Mouse (Mus musculus): ENCODE measurements around the gene Phactr4. TPM values are rescaled to one million over a fixed set of nuclear protein-coding genes. Genes with fewer than 3 reads are reported as not detected.

The Phactr4 gene
- total and polyA plus RNA-seq, 2 experiments = 6.6 to 8.0 TPM

DNA sequence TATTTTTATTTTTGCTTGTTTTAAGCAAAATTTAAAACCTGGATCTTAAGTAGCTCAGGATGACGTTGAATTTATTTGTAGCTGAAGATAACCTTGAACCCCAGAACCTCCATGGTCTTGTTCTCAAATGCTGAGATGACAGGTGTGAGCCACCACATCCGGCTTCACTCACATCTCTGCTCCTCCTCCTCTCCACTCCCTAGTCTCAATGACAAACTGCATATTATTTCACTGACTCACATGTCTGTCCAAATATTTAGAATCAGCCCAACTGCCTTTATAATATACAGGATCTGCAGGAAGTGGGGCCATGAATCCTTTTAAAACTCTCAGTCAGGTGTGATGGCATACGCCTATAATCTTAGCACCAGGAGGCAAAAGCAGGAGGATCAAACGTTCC is 33.0 kb downstream of the Phactr4 start:
- no peak overlapping the region for H3K4me3 ChIP-seq (ENCODE audit: insufficient read depth, low read depth, low read length)
- no peaks in the 10 kb centered on the region for H3K27me3 ChIP-seq (ENCODE audit: control insufficient read depth, insufficient read depth, low read length)
- peaks cover 11% of the 10 kb centered on the region for H3K36me3 ChIP-seq (ENCODE audit: control insufficient read depth, insufficient read depth, low read length)
- no peak overlapping the region for H3K9ac ChIP-seq (ENCODE audit: low read depth, low read length)
- no peak for TF ChIP-seq POLR2A (IDR thresholded peaks at IDR 0.05; ENCODE audit: extremely low read depth, insufficient read depth, low read length)
- no peak for TF ChIP-seq CTCF (IDR thresholded peaks at IDR 0.05; ENCODE audit: low read depth, low read length)
- 86% methylated on average over 4 of the region's 4 CpGs for WGBS
- peaks cover 5% of the 10 kb centered on the region; the same call in 1 of the 2 replicates for H3K4me1 ChIP-seq (ENCODE audit: control insufficient read depth, insufficient read depth, low read length)
- no peak for DNase-seq (ENCODE audit: extremely low read depth, low read depth, low spot score)
- H3K27ac ChIP-seq (replicated peaks; ENCODE audit: insufficient read depth, low read depth, low read length) = no peak overlapping the region
- H3K79me2 ChIP-seq (ENCODE audit: control insufficient read depth, insufficient read depth, low read length) = peaks cover 20% of the 10 kb centered on the region; the same call in 1 of the 2 replicates

DNA sequence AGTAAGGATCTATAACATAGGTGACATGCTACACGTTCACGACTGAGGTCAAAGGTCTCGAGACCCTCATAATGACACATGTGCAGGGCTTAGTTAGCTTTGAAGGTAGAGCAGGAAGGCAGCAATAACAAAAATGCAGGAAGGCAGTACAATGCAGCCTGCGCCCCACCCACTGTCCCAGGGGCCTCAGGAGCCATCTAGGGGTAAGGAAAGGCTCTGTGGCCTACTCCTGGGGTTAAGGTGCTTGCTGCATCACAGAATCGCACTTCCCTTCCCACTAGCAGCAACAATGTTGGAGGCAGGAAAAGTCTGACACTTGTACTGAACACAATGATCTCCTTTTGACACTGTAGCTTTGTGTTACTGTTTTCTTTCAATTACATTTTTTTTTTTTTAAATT is 34.7 kb downstream of the Phactr4 start:
- Histone ChIP-seq H3K4me1 (ENCODE audit: control insufficient read depth, insufficient read depth, low read length) (peaks cover 5% of the 10 kb centered on the region; the same call in 1 of the 2 replicates), H3K27ac (replicated peaks; ENCODE audit: insufficient read depth, low read depth, low read length) (no peak overlapping the region), H3K9ac (ENCODE audit: low read depth, low read length) (peak overlapping the region; percentile 16; the same call in 1 of the 2 replicates), H3K36me3 (ENCODE audit: control insufficient read depth, insufficient read depth, low read length) (peaks cover 14% of the 10 kb centered on the region), H3K27me3 (ENCODE audit: control insufficient read depth, insufficient read depth, low read length) (no peaks in the 10 kb centered on the region), H3K79me2 (ENCODE audit: control insufficient read depth, insufficient read depth, low read length) (peaks cover 23% of the 10 kb centered on the region; the same call in 1 of the 2 replicates), H3K4me3 (ENCODE audit: insufficient read depth, low read depth, low read length) (no peak overlapping the region)
- no peak for DNase-seq (ENCODE audit: extremely low read depth, low read depth, low spot score)
- 65% methylated on average over 5 of the region's 5 CpGs for WGBS
- TF ChIP-seq POLR2A (IDR thresholded peaks at IDR 0.05; ENCODE audit: extremely low read depth, insufficient read depth, low read length) = no peak

DNA sequence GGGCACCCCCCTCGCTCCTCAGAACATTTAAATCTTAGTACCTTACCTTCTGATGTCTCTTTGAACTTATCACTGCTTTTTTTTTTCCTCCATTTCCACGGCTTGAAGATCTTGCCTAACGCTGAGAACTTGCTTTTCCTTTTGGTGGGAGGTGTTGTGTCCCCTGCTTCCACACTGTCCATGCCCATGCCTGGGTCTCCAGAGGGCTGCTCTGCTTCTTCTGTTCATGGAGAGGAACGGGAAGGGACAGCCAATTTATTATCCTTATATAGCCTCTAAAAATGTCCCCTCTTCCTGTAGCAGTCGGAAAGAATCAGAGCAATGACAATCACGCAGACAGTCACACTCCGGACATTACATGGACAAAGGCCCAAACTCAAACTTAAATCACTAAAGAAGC is 35.4 kb downstream of the Phactr4 start:
- no peak overlapping the region for H3K27ac ChIP-seq (replicated peaks; ENCODE audit: insufficient read depth, low read depth, low read length)
- H3K4me1 ChIP-seq (ENCODE audit: control insufficient read depth, insufficient read depth, low read length) = peaks cover 5% of the 10 kb centered on the region
- TF ChIP-seq POLR2A (IDR thresholded peaks at IDR 0.05; ENCODE audit: extremely low read depth, insufficient read depth, low read length) (no peak), CTCF (IDR thresholded peaks at IDR 0.05; ENCODE audit: low read depth, low read length) (no peak)
- DNase-seq (ENCODE audit: extremely low read depth, low read depth, low spot score) = no peak
- H3K36me3 ChIP-seq (ENCODE audit: control insufficient read depth, insufficient read depth, low read length) = peaks cover 14% of the 10 kb centered on the region
- H3K9ac ChIP-seq (ENCODE audit: low read depth, low read length) = no peak overlapping the region
- H3K4me3 ChIP-seq (ENCODE audit: insufficient read depth, low read depth, low read length) = no peak overlapping the region
- no peaks in the 10 kb centered on the region for H3K27me3 ChIP-seq (ENCODE audit: control insufficient read depth, insufficient read depth, low read length)
- H3K79me2 ChIP-seq (ENCODE audit: control insufficient read depth, insufficient read depth, low read length) = peaks cover 23% of the 10 kb centered on the region; the same call in 1 of the 2 replicates
- WGBS = 83% methylated on average over 7 of the region's 7 CpGs

DNA sequence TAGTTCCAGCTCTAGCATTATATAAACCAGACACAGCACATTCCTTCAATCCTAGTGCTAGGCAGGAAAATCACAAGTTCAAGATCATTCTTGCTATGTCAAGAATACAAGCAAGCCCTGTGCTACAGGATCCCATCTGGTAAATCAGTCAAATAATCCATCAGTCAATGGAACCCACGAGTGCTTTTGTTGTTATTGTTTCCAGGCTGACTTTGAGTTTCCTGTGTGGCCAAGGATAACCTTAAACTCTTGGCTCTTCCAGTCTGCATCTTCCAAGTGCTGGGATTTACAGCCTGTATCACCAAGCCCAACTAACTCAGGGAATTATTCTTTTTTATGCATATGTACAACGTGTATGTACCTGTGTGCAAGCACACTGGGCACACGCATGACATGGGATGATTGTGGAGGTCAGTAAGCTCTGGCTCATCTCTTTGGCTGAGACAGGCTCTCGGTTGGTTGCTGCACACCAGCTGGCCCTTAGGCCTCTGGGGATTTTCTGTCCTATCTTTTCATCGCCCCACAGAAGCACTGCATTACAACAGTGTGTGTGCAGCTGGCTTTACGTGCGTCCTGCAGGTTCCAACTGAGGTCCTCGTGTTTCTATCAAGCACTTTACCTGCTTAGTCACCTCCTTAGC is 36.4 kb downstream of the Phactr4 start:
- Histone ChIP-seq H3K4me3 (ENCODE audit: insufficient read depth, low read depth, low read length) (no peak overlapping the region), H3K79me2 (ENCODE audit: control insufficient read depth, insufficient read depth, low read length) (peaks cover 23% of the 10 kb centered on the region; the same call in 1 of the 2 replicates), H3K36me3 (ENCODE audit: control insufficient read depth, insufficient read depth, low read length) (peaks cover 15% of the 10 kb centered on the region), H3K27ac (replicated peaks; ENCODE audit: insufficient read depth, low read depth, low read length) (no peak overlapping the region), H3K4me1 (ENCODE audit: control insufficient read depth, insufficient read depth, low read length) (peaks cover 6% of the 10 kb centered on the region), H3K27me3 (ENCODE audit: control insufficient read depth, insufficient read depth, low read length) (no peaks in the 10 kb centered on the region), H3K9ac (ENCODE audit: low read depth, low read length) (no peak overlapping the region)
- DNase-seq (ENCODE audit: extremely low read depth, low read depth, low spot score) = no peak
- 85% methylated on average over 8 of the region's 8 CpGs for WGBS
- TF ChIP-seq POLR2A (IDR thresholded peaks at IDR 0.05; ENCODE audit: extremely low read depth, insufficient read depth, low read length) (no peak), CTCF (IDR thresholded peaks at IDR 0.05; ENCODE audit: low read depth, low read length) (no peak)

GRCm38 (mm10) chr4:132383455-132383854 is 38.8 kb downstream of the Phactr4 start:
- Histone ChIP-seq H3K27me3 (ENCODE audit: control insufficient read depth, insufficient read depth, low read length) (no peaks in the 10 kb centered on the region), H3K4me3 (ENCODE audit: insufficient read depth, low read depth, low read length) (no peak overlapping the region), H3K79me2 (ENCODE audit: control insufficient read depth, insufficient read depth, low read length) (peaks cover 16% of the 10 kb centered on the region; the same call in 1 of the 2 replicates), H3K4me1 (ENCODE audit: control insufficient read depth, insufficient read depth, low read length) (peaks cover 6% of the 10 kb centered on the region), H3K36me3 (ENCODE audit: control insufficient read depth, insufficient read depth, low read length) (peaks cover 16% of the 10 kb centered on the region), H3K27ac (replicated peaks; ENCODE audit: insufficient read depth, low read depth, low read length) (no peak overlapping the region), H3K9ac (ENCODE audit: low read depth, low read length) (no peak overlapping the region; the same call in 1 of the 2 replicates)
- 83% methylated on average over 3 of the region's 3 CpGs for WGBS
- DNase-seq (ENCODE audit: extremely low read depth, low read depth, low spot score) = no peak
- TF ChIP-seq POLR2A (IDR thresholded peaks at IDR 0.05; ENCODE audit: extremely low read depth, insufficient read depth, low read length) (no peak), CTCF (IDR thresholded peaks at IDR 0.05; ENCODE audit: low read depth, low read length) (no peak)

DNA sequence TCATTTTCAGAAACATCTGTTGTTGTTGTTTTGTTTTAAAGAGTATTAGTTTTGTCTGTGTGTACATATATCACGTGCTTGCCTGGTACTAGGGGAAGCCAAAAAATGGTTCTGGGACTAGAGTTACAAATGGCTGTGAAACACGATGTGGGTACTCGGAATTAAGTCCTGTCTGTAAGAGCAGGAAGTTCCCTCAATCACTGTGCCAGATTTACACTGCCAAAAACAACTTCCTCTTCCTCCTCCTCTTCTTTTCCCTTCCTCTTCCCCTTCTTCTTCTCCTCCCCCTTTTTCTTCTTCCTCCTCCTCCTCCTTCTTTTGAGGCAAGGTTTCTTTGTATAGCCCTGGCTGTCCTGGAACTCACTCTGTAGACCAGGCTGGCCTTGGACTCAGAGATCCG is 40.0 kb downstream of the Phactr4 start:
- TF ChIP-seq POLR2A (IDR thresholded peaks at IDR 0.05; ENCODE audit: extremely low read depth, insufficient read depth, low read length) = no peak
- TF ChIP-seq CTCF (IDR thresholded peaks at IDR 0.05; ENCODE audit: low read depth, low read length) = no peak
- Histone ChIP-seq H3K27me3 (ENCODE audit: control insufficient read depth, insufficient read depth, low read length) (no peaks in the 10 kb centered on the region), H3K4me1 (ENCODE audit: control insufficient read depth, insufficient read depth, low read length) (peaks cover 2% of the 10 kb centered on the region), H3K27ac (replicated peaks; ENCODE audit: insufficient read depth, low read depth, low read length) (no peak overlapping the region), H3K4me3 (ENCODE audit: insufficient read depth, low read depth, low read length) (no peak overlapping the region), H3K36me3 (ENCODE audit: control insufficient read depth, insufficient read depth, low read length) (peaks cover 23% of the 10 kb centered on the region), H3K79me2 (ENCODE audit: control insufficient read depth, insufficient read depth, low read length) (peaks cover 11% of the 10 kb centered on the region; the same call in 1 of the 2 replicates), H3K9ac (ENCODE audit: low read depth, low read length) (no peak overlapping the region)
- DNase-seq (ENCODE audit: extremely low read depth, low read depth, low spot score) = peak; percentile 33
- 80% methylated on average over 4 of the region's 4 CpGs for WGBS

All from liver, adult 2 months (tissue).